Mouse (Mus musculus) intestine, embryonic 15.5 days (tissue): ENCODE data around the gene Psmb2. TPM values are rescaled to one million over a fixed set of nuclear protein-coding genes. Genes with fewer than 3 reads are reported as not detected.

Experiments
- ATAC-seq: fragments of 200-750 bp; cut with Nextera tagmentation; 2 replicates; pipeline ENCODE4 v1.8.0; 2017; ENCODE audit warnings: moderate TSS enrichment, moderate library complexity
- H3K27ac ChIP-seq: fragments of 300-500 bp; sonication (generic); 2 replicates; pipeline ENCODE4 v1.5.1; 2015; ENCODE audit warnings: mild to moderate bottlenecking, inconsistent platforms
- H3K27me3 ChIP-seq: fragments of 300-500 bp; sonication (generic); replicated peaks from 2 replicates; pipeline ENCODE4 v1.6.1; 2015; ENCODE audit warnings: inconsistent platforms
- H3K36me3 ChIP-seq: fragments of 300-500 bp; sonication (generic); 2 replicates; pipeline ENCODE4 v1.6.1; 2015; ENCODE audit warnings: inconsistent platforms
- H3K4me1 ChIP-seq: fragments of 300-500 bp; sonication (generic); replicated peaks from 2 replicates; pipeline ENCODE4 v1.6.1; 2015; ENCODE audit warnings: inconsistent platforms
- H3K4me2 ChIP-seq: fragments of 300-500 bp; sonication (generic); replicated peaks from 2 replicates; pipeline ENCODE4 v1.6.1; 2015; ENCODE audit warnings: mild to moderate bottlenecking, inconsistent platforms
- H3K4me3 ChIP-seq: fragments of 300-500 bp; sonication (generic); replicated peaks from 2 replicates; pipeline ENCODE4 v1.5.1; 2015; ENCODE audit warnings: inconsistent platforms
- H3K9ac ChIP-seq: fragments of 300-500 bp; sonication (generic); 2 replicates; pipeline ENCODE4 v1.6.1; 2015; ENCODE audit warnings: inconsistent platforms
- H3K9me3 ChIP-seq: fragments of 300-500 bp; sonication (generic); 2 replicates; pipeline ENCODE4 v1.6.1; 2016; ENCODE audit warnings: inconsistent platforms
- WGBS: fragments of 180-500 bp; shearing (Covaris S2); methylation state at CpG from one replicate; pipeline ENCODE4 v1.1.7; 2015; 5-methylcytosine and 5-hydroxymethylcytosine counted together
- polyA plus RNA-seq: library from polyadenylated mRNA; unstranded; fragments of >200 nt; fragmentation: Nextera tagmentation; extraction: Ambion mirVana; gene quantifications from 2 replicates; pipeline ENCODE4 v1.2.1, GENCODE M21; 2015

The Psmb2 gene
- polyA plus RNA-seq, 1 experiment from 2014 or later = 500 TPM

DNA sequence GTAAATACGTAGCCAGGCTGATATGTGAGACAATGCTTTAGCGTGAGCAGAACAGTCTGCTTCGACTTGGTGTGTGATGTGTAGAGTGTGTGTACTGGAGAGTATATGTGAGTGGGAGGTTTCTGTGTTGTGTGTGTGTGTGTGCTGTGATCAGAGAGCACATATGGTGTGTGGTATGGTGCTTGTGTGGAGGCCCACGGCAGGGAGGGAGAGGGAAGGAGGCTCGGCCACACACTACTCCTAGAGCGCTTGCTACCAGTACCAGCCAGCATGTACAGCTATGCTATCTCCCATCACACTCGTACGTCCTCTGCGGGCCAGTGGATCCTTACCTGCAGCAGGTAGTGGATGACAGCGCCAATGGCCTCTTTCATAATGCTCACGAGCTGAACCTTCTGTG is 72.1 kb downstream of the Psmb2 start:
- WGBS = 90% methylated on average over 11 of the region's 11 CpGs
- no peak overlapping the region for H3K27ac ChIP-seq

GRCm38 (mm10) chr4:126750046-126750683 is 72.7 kb downstream of the Psmb2 start:
- Histone ChIP-seq H3K4me2 (no peak overlapping the region), H3K4me1 (peaks cover 32% of the 10 kb centered on the region), H3K27ac (no peak overlapping the region), H3K9ac (no peak overlapping the region), H3K9me3 (no peaks in the 10 kb centered on the region), H3K4me3 (no peak overlapping the region), H3K36me3 (peaks cover 18% of the 10 kb centered on the region), H3K27me3 (no peaks in the 10 kb centered on the region)
- WGBS = 87% methylated on average over 26 of the region's 26 CpGs
- no peak for ATAC-seq

More for the DNA sequence above, 72.1 kb downstream of the Psmb2 start:
- ATAC-seq = no peak
- Histone ChIP-seq H3K4me1 (peaks cover 32% of the 10 kb centered on the region), H3K9me3 (no peaks in the 10 kb centered on the region), H3K27me3 (no peaks in the 10 kb centered on the region), H3K4me3 (no peak overlapping the region), H3K4me2 (no peak overlapping the region), H3K9ac (no peak overlapping the region), H3K36me3 (peaks cover 25% of the 10 kb centered on the region)

GRCm38 (mm10) chr4:126750863-126751555 is 73.6 kb downstream of the Psmb2 start:
- Histone ChIP-seq H3K4me1 (peaks cover 32% of the 10 kb centered on the region), H3K36me3 (peaks cover 17% of the 10 kb centered on the region), H3K9ac (no peak overlapping the region), H3K27me3 (no peaks in the 10 kb centered on the region), H3K4me2 (0 out of 2 replicates have a peak overlapping the region, but pooled peaks have one; percentile 98), H3K4me3 (no peak overlapping the region), H3K27ac (no peak overlapping the region), H3K9me3 (no peaks in the 10 kb centered on the region)
- WGBS = 74% methylated on average over 8 of the region's 8 CpGs
- ATAC-seq = no peak

GRCm38 (mm10) chr4:126751556-126752023 is 74.2 kb downstream of the Psmb2 start:
- peaks cover 12% of the 10 kb centered on the region; the same call in 1 of the 2 replicates for H3K36me3 ChIP-seq
- no peaks in the 10 kb centered on the region for H3K27me3 ChIP-seq
- no peak overlapping the region for H3K27ac ChIP-seq
- peak overlapping the region; percentile 98 for H3K4me2 ChIP-seq
- ATAC-seq = no peak
- WGBS = 59% methylated on average over 10 of the region's 10 CpGs
- peak overlapping the region; percentile 71 for H3K4me3 ChIP-seq
- peaks cover 32% of the 10 kb centered on the region for H3K4me1 ChIP-seq
- no peaks in the 10 kb centered on the region for H3K9me3 ChIP-seq
- no peak overlapping the region for H3K9ac ChIP-seq

DNA sequence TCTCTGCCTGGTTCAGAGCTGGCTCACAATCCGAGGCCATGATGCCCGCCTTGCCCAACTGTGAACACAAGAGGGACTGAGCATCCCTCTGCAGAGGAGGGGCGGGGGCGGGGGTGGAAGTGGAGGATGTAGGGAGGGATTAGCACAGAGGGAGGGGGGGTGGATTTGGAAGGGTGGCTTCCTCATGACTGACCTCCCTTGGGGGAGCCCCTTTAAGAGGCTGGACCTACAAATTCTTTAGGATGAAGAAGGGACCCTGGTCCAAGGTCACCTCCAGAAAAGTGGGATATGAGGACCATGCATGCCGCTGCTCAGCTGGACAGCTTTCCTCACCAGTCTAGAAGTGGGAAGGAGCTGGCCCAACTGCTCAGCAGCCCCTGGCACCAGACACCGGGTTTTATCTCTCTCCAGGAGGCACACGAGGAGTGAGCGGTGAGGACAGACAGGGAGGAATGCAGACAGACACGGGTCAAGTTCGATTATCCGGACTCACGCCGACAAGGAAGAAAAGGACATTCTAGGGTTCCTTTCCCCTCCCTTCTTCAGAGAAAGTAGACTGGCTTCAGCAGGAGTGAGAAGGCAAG is 74.7 kb downstream of the Psmb2 start:
- Histone ChIP-seq H3K27me3 (no peaks in the 10 kb centered on the region), H3K4me1 (peaks cover 32% of the 10 kb centered on the region), H3K4me2 (peak overlapping the region; percentile 98), H3K4me3 (peak overlapping the region; percentile 71), H3K9me3 (no peaks in the 10 kb centered on the region), H3K9ac (peak overlapping the region; percentile 78), H3K27ac (no peak overlapping the region), H3K36me3 (peaks cover 8% of the 10 kb centered on the region; the same call in 1 of the 2 replicates)
- 11% methylated on average over 13 of the region's 13 CpGs for WGBS
- ATAC-seq = no peak

GRCm38 (mm10) chr4:126752608-126753141 is 75.2 kb downstream of the Psmb2 start:
- Histone ChIP-seq H3K4me3 (peak overlapping the region; percentile 71), H3K27ac (no peak overlapping the region), H3K4me2 (peak overlapping the region; percentile 98), H3K9me3 (no peaks in the 10 kb centered on the region), H3K4me1 (peaks cover 32% of the 10 kb centered on the region), H3K9ac (peak overlapping the region; percentile 78), H3K27me3 (no peaks in the 10 kb centered on the region), H3K36me3 (peaks cover 6% of the 10 kb centered on the region; the same call in 1 of the 2 replicates)
- ATAC-seq = no peak
- WGBS = 2% methylated on average over 23 of the region's 23 CpGs

- Histone ChIP-seq H3K27ac (peak within 1 kb of the TSS; percentile 98), H3K9me3 (no peaks in the 10 kb centered on the region), H3K4me1 (peaks cover 32% of the 10 kb centered on the region), H3K27me3 (no peaks in the 10 kb centered on the region), H3K36me3 (peaks cover under 1% of the 10 kb centered on the region; the same call in 1 of the 2 replicates), H3K4me3 (peak within 1 kb of the TSS; percentile 71), H3K9ac (peak within 1 kb of the TSS; percentile 78), H3K4me2 (peak within 1 kb of the TSS; percentile 98)
- WGBS = under 1% methylated on average over 67 of the region's 71 CpGs
- ATAC-seq = peak; percentile 98
Measured at GRCm38 (mm10) chr4:126753268-126754230, 76.1 kb downstream of the Psmb2 start, which contains the start of the genes Ncdn and AU040320. Gene Ncdn, minus strand, starts transcription at chr4:126753438. Gene AU040320, plus strand, starts transcription at chr4:126753544.

DNA sequence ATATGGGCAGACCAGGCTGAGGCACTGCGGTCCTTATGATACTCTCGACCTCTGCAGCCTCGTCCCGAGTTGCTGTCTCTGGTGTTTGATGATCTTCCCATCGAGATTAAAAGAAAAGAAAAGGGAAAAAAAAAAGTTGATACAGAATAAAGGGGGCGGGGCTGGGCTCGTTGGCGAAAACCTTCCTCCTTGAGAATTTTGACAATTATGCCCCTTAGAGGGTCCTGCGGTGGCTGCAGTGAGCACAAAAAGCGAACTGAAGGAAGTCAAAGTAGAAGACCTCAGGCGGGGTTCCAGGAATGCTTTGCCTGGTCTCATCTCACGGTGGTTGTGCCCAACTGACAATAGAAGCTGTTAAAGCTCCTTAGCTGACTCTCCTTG is 76.8 kb downstream of the Psmb2 start:
- Histone ChIP-seq H3K4me2 (peak overlapping the region; percentile 98), H3K4me1 (peaks cover 32% of the 10 kb centered on the region), H3K27ac (peak overlapping the region; percentile 98), H3K27me3 (no peaks in the 10 kb centered on the region), H3K4me3 (peak overlapping the region; percentile 71), H3K9ac (peak overlapping the region; percentile 78), H3K36me3 (no peaks in the 10 kb centered on the region; the same call in 1 of the 2 replicates), H3K9me3 (no peaks in the 10 kb centered on the region)
- 1% methylated on average over 12 of the region's 12 CpGs for WGBS
- ATAC-seq = no peak

GRCm38 (mm10) chr4:126754736-126755374 is 77.4 kb downstream of the Psmb2 start:
- Histone ChIP-seq H3K36me3 (no peaks in the 10 kb centered on the region; the same call in 1 of the 2 replicates), H3K4me1 (peaks cover 30% of the 10 kb centered on the region), H3K9ac (no peak overlapping the region), H3K27ac (peak overlapping the region; percentile 98), H3K27me3 (no peaks in the 10 kb centered on the region), H3K4me2 (peak overlapping the region; percentile 98), H3K9me3 (no peaks in the 10 kb centered on the region), H3K4me3 (peak overlapping the region; percentile 71)
- peak; percentile 32 for ATAC-seq
- WGBS = 32% methylated on average over 12 of the region's 12 CpGs

GRCm38 (mm10) chr4:126756766-126757165 is 79.3 kb downstream of the Psmb2 start:
- Histone ChIP-seq H3K9me3 (no peaks in the 10 kb centered on the region), H3K4me3 (no peak overlapping the region), H3K36me3 (no peaks in the 10 kb centered on the region), H3K4me1 (peaks cover 12% of the 10 kb centered on the region), H3K9ac (no peak overlapping the region), H3K27ac (no peak overlapping the region), H3K27me3 (no peaks in the 10 kb centered on the region), H3K4me2 (no peak overlapping the region)
- no peak for ATAC-seq
- 78% methylated on average over 4 of the region's 4 CpGs for whole genome bisulfite sequencing

DNA sequence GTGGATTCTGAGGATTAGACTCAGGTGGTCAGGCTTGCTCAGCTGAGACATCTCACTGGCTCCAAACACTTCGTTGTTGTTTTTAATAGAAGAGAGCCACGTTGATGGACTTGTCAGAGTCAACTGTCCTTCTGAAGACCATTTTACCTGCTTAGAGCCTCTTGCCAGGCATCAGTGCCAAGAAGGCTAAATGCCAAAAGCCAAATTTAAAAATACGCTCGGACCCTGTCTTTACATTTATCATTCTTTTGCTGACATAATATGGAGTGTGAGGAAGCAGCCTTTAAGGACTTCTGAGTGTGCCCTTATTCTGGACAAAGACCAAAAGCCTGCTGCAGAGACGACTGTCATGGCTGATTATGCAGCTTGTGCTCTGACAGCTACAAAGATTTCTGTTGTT is 80.9 kb downstream of the Psmb2 start:
- Histone ChIP-seq H3K27me3 (no peaks in the 10 kb centered on the region), H3K36me3 (no peaks in the 10 kb centered on the region), H3K9ac (no peak overlapping the region), H3K27ac (no peak overlapping the region), H3K4me2 (no peak overlapping the region), H3K4me3 (no peak overlapping the region), H3K4me1 (peaks cover 9% of the 10 kb centered on the region; the same call in 1 of the 2 replicates), H3K9me3 (no peaks in the 10 kb centered on the region)
- no peak for ATAC-seq
- WGBS = 81% methylated on average over 5 of the region's 5 CpGs
